Mouse (Mus musculus): ENCODE measurements around the gene Spon1.

The Spon1 gene

GRCm38 (mm10) chr7:113778546-113778945 is 12.7 kb downstream of the Spon1 start:
- DNase-seq (ENCODE audit: low read depth, low spot score), result no peak

DNA sequence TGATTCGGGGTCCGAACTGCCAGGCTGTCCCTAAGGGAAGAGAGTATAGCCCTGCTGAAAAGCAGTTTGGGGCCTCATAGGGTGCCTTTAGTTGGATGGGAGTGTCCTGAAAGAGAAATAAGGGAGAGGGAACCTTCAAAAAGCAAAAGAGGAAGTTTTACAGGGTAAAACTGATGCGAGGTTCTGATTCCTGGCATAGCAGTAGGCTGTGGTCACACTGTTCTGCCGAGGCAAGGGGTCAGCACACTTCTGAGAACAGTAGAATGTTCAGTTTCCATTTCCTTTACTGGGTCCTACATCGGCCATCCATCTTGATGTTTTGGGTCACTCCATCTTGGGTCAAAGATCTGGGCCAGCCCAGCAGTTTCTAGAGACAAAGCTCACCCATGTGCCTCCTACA is 14.5 kb downstream of the Spon1 start:
- DNase-seq (ENCODE audit: low read depth, low spot score), result no peak

DNA sequence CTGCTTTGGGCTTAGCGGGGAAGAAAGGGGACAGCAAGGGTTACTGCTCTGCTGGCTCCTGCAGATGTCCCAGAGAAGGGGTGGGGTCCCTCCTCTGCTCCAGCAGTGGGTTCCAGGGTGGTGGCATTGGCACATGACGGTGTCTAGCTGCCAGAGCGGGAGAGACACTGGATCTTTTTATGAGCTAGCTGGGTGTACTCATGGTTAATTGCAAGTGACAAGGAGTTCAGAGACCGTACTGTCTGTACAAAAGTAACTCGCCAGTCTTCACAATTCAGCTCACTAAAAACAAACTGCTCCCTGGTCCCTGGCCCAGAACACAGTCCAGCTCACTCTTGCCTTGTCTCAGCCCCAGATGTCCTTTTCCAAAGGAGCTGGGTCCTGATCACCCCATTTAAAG is 26.2 kb downstream of the Spon1 start:
- no peak for DNase-seq (ENCODE audit: low read depth, low spot score)

GRCm38 (mm10) chr7:113792871-113793270 is 27.1 kb downstream of the Spon1 start:
- no peak for DNase-seq (ENCODE audit: low read depth, low spot score)

GRCm38 (mm10) chr7:113795209-113795608 is 29.4 kb downstream of the Spon1 start:
- no peak for DNase-seq (ENCODE audit: low read depth, low spot score)

GRCm38 (mm10) chr7:113797134-113797533 is 31.3 kb downstream of the Spon1 start:
- no peak for DNase-seq (ENCODE audit: low read depth, low spot score)

DNA sequence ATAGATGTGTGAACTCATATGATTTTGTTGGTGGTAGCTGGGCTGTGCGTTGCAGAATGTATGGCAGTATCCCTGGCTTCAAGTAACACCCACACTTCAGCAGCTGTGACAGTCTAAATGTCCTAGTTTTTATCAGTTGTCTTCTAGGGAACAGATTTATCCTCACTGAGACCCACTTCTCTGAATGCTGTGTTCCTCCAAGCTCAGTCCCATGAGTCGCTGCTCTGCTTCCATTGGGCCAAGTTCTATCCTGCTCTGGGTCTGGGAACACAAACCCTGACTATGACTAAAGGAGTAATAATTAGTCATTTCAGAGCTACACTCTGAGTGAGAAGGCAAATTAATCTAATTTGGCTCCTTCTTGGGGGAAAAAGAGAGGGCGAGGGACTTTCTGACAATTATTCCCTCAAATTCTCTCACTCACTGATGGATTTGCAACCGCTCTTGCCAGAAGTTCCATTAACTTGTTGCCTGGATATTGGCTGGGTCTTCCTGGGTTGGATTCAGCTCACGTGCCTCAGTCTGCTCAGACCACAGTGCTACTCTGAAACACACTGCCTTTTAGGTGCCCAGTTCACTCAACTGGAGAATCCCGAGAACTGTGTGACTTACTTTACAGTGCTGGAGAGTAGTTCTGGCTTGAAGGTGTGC is 32.9 kb downstream of the Spon1 start:
- no peak for DNase-seq (ENCODE audit: low read depth, low spot score)

GRCm38 (mm10) chr7:113809781-113810180 is 44.0 kb downstream of the Spon1 start:
- DNase-seq (ENCODE audit: low read depth, low spot score), result no peak

DNA sequence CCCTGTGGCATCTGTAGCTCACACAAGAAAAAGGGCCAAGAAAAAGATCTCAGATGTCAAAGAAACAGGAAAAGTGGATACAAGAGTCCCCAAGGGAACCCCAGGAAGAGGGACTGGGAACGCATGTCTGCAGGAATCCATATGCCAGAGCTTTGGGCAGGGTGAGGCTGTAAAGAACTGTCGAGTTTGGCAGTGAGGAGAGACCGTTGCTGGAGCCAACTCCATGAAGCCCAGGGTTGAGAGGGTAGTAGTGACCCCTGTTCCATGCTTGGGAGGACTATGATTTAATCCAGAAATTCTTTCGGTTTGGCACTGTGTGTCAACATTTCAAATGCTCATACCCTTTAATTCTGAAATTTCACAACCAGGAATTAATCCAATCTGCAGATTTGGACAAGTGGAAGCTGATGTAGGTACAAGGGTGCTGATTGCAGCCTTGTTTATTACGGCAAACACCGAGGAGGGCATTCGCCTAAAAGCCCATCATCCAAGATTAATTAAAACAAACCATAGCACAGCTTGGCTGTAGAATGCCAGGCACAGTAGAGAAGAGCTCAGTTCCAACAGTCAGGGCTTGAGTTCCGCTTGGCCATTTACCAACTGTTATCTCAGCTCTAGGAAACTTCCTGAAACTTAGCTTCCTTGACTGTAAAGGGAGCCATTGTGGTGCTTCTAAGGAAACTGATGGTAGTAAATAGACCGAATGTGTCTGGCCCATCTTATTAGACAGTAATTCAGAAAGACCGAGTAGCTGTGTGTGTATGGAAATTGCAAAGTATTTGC is 45.8 kb downstream of the Spon1 start:
- no peak for DNase-seq (ENCODE audit: low read depth, low spot score)

DNA sequence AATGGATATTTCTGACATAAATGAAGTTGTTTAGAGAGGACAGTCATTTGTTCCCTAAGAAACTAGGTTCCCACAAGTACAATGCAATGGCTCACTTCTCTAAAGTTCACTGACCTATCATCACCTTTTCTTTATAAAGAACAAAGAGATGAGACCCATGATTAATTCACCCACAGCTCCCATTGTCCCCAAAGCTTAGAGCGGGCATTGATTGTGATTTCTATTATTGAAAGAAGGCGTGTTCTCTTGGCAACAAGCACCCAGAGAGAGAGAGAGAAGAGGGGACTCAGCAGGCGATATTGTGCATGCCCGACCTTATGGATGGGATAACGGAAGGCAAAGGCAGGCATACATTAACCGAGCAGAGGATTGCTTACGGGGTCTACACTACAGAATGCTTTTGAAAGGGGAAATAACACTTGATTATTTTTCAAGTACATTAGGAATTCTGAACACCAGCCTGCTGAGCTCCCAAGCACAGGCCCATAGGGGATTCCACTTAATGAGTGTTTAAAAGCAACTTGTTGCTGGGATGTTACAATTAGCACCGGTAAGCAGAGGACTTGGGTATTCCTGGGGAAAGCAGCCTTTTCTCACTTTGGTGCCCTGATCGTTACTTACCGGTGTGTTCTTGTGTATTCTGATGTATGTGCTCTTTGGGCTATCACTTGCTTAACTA is 48.4 kb downstream of the Spon1 start:
- peak; percentile 25 for DNase-seq (ENCODE audit: low read depth, low spot score)

DNA sequence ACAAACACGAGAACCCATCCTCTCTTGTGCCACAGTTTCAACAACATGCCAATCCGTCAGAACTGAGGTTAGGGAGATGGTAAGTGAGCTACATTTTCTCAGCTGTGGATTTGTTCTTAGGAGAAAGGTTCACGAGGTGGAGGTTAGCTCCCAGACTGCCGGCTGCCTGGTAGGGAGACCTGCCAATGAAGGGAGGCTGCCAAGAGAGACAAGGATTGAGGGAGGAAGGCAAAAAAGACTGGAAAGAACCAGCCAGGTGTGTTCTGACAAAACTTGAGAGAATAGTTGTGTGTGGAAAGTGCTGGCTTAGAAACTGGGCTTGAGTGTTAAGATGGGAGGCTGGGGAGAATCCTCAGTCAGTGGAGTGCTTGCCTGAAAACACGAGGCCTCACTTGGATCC is 49.9 kb downstream of the Spon1 start:
- DNase-seq (ENCODE audit: low read depth, low spot score), result no peak

GRCm38 (mm10) chr7:113816827-113817334 is 51.1 kb downstream of the Spon1 start:
- no peak for DNase-seq (ENCODE audit: low read depth, low spot score)

DNA sequence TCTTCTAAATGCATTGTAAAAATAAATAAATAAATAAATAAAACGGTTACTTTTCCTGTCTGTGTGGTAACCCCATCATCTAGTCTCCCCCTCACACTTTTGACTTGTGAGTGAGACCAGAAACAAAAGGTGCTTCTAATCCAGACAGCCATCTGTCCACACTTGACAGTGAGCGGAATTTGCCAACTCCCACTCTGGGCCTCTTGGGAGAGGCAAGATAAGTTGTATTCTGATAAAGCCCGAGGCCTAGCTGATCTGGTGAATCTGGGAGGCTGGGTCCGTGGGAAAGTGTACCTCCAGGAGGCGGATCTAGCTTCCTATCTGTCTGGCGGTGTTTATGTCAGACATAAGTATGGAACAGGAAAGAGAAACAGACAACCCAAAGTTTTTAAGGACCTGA is 52.3 kb downstream of the Spon1 start:
- DNase-seq (ENCODE audit: low read depth, low spot score), result no peak

DNA sequence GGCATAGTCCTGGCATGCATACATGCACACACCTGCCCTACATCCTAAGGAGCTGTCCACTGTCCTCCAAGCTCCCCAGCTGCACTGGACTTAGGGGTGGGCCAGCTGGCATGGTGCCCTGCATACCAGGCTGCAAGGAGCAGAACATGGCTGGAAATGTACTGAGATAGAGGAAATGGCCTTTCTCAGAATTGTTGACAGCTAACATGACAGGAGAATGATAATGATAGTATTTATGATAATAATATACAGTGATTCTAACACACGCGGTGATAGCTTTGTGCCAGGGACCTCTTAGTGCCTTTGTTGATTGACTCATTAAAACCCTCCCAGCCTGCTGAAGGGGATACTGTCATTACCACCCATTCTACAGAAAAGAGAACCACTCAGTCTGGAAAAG is 54.4 kb downstream of the Spon1 start:
- no peak for DNase-seq (ENCODE audit: low read depth, low spot score)

DNA sequence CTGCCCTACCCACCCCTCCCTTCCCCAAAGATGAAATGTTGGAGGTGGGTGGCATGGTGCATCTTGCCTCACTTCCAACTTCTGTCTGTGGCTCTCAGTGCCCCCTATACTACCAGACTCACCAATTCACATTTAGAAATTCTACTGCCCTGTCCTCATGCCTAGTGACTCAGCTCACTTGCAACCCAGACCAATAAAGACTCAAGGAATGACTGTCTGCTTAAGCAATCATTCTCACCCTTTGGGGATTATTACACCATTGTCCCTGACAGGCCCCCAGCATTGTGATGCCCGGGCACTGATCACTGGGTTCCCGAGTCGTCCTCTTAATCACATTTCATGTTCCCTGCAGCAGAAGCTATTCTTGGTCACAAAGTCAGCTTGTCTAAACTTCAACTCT is 57.2 kb downstream of the Spon1 start:
- DNase-seq (ENCODE audit: low read depth, low spot score), result no peak

DNA sequence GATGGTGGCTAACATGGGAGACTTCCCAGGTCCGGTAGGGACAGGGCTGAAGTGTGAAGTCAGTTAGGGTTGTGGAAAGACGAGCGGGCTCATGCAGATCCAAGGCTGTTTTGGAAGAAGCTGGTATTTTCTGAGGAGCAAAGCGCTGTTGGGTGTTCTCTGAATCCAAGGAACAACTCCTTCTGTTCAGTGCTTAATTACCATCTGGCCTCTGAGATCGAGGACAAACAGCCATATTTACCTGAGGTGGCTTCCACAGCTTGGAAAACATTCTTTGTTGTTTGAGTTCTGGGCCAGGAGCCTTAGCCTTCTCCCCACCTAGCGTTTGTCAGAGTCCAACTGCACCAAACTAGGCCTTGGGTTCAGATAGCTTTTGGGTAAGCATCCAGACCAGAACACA is 58.9 kb downstream of the Spon1 start:
- no peak for DNase-seq (ENCODE audit: low read depth, low spot score)

- no peak for DNase-seq (ENCODE audit: low read depth, low spot score)
Observed at GRCm38 (mm10) chr7:113825498-113826205, 59.9 kb downstream of the Spon1 start.

DNA sequence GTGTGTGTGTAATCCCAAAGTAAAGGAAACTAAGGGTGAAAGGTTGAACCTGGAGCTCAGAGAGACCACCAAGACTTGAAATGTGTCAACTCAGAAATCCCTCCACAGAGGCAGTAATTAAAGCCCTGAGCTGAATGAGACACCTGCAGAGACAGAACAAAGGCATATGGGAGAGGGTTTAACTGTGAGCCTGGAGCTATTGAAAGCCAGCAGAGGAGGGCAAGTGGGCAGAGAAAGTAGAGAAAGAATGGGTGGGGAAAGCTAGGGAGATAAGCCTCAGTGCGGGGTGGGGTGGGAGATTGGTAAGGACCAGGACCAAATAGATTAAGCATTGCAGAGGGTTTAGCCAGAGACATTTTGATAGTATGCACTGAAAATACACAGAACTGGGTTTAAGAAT is 60.7 kb downstream of the Spon1 start:
- no peak for DNase-seq (ENCODE audit: low read depth, low spot score)

DNA sequence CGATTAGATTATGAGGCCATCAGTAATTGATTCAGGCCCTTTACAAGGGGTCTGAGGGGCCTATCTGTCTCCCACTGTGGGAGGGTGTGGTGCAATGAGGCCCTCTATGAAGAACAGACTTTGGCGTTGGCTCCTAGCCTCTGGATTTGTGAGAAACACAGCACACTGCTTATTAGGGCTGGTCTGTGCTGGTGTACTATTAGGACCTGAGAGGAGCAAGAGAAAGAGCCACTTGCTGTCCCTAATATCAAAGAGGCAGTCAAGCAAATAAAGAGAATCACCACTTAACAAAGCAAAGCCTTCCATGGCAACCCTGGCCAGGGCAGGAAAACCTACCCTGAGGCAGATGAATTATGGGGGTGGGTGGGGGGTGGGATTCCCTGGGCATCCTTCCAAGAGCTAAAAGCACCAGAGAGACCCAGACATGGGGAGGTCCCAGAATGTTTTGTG is 62.3 kb downstream of the Spon1 start:
- DNase-seq (ENCODE audit: low read depth, low spot score), result peak; percentile 52

GRCm38 (mm10) chr7:113828576-113828975 is 62.8 kb downstream of the Spon1 start:
- no peak for DNase-seq (ENCODE audit: low read depth, low spot score)

DNA sequence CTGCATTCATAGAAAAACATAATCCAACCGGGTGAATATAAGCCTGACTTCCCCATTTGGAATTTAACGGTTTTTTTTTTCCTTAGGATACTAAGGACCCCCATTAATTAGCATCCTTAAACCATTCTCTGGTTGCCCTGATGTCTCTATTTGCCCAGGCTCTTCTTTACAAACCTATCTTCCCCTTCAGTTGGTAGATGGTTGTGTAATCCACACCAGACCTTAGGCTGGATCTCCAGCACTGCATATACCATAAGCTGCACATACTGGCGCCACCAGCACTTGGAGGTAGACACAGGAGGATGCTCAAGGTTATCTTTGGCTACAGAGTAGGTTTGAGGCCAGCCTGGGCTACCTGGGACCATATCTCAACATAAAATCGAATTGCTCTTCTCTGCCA is 71.4 kb downstream of the Spon1 start:
- no peak for DNase-seq (ENCODE audit: low read depth, low spot score)

DNA sequence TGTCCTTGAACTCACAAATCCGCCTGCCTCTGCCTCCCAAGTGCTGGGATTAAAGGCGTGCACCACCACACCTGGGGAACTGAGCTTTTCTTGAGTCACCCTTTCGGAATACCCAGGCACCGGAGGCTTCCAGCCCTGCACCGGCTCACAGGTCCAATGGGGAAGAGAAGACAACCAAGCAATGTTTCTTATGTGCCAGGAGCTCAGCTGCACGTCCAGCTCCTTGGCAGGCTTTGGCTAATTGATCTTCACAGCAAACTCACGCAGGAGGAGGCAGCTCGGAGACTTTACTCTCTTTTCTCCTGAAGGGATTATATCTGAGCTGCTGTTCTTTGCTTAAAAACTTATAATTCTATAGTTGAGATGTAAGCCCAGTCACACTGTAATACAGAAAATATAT is 73.6 kb downstream of the Spon1 start:
- DNase-seq (ENCODE audit: low read depth, low spot score), result no peak
